Mouse (Mus musculus): Measurements from ENCODE around the gene Sspn.

Gene Sspn

GRCm38 (mm10) chr6:145931341-145931740 lies at the start of gene Sspn:
Gene Sspn, plus strand, starts transcription at chr6:145931641.
- no peak for DNase-seq (ENCODE audit: low spot score)

- no peak for DNase-seq (ENCODE audit: low spot score)
Observed at GRCm38 (mm10) chr6:145883010-145883409, 48.4 kb upstream of the Sspn start.

- no peak for DNase-seq (ENCODE audit: low spot score)
Observed at GRCm38 (mm10) chr6:145883668-145884067, 47.8 kb upstream of the Sspn start.

- DNase-seq (ENCODE audit: low spot score) = no peak
Observed at GRCm38 (mm10) chr6:145885069-145885468, 46.4 kb upstream of the Sspn start.

- DNase-seq (ENCODE audit: low spot score) = no peak
Observed at GRCm38 (mm10) chr6:145886277-145886676, 45.2 kb upstream of the Sspn start.

- DNase-seq (ENCODE audit: low spot score) = no peak
Observed at GRCm38 (mm10) chr6:145887719-145888118, 43.7 kb upstream of the Sspn start.

- DNase-seq (ENCODE audit: low spot score) = no peak
Observed at GRCm38 (mm10) chr6:145891951-145892350, 39.5 kb upstream of the Sspn start.

- no peak for DNase-seq (ENCODE audit: low spot score)
Observed at GRCm38 (mm10) chr6:145892381-145893265, 38.8 kb upstream of the Sspn start.

- no peak for DNase-seq (ENCODE audit: low spot score)
Observed at GRCm38 (mm10) chr6:145893366-145894021, 37.9 kb upstream of the Sspn start.

- no peak for DNase-seq (ENCODE audit: low spot score)
Observed at GRCm38 (mm10) chr6:145894669-145895342, 36.6 kb upstream of the Sspn start.

- DNase-seq (ENCODE audit: low spot score) = no peak
Observed at GRCm38 (mm10) chr6:145904169-145904568, 27.3 kb upstream of the Sspn start.

- DNase-seq (ENCODE audit: low spot score) = no peak
Observed at GRCm38 (mm10) chr6:145904616-145905015, 26.8 kb upstream of the Sspn start.

- DNase-seq (ENCODE audit: low spot score) = no peak
Observed at GRCm38 (mm10) chr6:145906096-145906890, 25.1 kb upstream of the Sspn start.

GRCm38 (mm10) chr6:145909943-145910342 lies 21.5 kb upstream of the Sspn start:
- no peak for DNase-seq (ENCODE audit: low spot score)

- DNase-seq (ENCODE audit: low spot score) = no peak
Observed at GRCm38 (mm10) chr6:145910469-145911426, 20.7 kb upstream of the Sspn start.

- DNase-seq (ENCODE audit: low spot score) = no peak
Observed at GRCm38 (mm10) chr6:145912232-145912631, 19.2 kb upstream of the Sspn start.

GRCm38 (mm10) chr6:145915435-145915834 lies 16.0 kb upstream of the Sspn start:
- DNase-seq (ENCODE audit: low spot score) = no peak

- no peak for DNase-seq (ENCODE audit: low spot score)
Observed at GRCm38 (mm10) chr6:145916401-145916800, 15.0 kb upstream of the Sspn start.

GRCm38 (mm10) chr6:145918236-145918635 lies 13.2 kb upstream of the Sspn start:
- DNase-seq (ENCODE audit: low spot score) = no peak

GRCm38 (mm10) chr6:145923594-145923993 lies 7.8 kb upstream of the Sspn start:
- DNase-seq (ENCODE audit: low spot score) = no peak

All from ovary, postnatal 14 days (tissue).